Mouse (Mus musculus) MEL (cell line): ENCODE data around the gene E4f1.

Experiments
- CTCF ChIP-seq, 3 experiments: IDR thresholded peaks in 2 of 3; conservative IDR thresholded peaks in 1 of 3; 2 replicates each; pipeline ENCODE4 v1.5.1; 2011 to 2012; ENCODE audit warnings: low read length in 3 of 3, low read depth in 2 of 3, mild to moderate bottlenecking in 2 of 3, improper control_type of control experiment in 1 of 3, inconsistent platforms in 1 of 3, mixed read lengths in 1 of 3, moderate library complexity in 1 of 3; ENCODE audit not compliant: control insufficient read depth in 1 of 3, insufficient read depth in 1 of 3, poor library complexity in 1 of 3, severe bottlenecking in 1 of 3
- MAFK ChIP-seq: IDR thresholded peaks from 2 replicates; pipeline ENCODE4 v1.6.1; 2011; ENCODE audit warnings: low read depth, mild to moderate bottlenecking, low read length, improper control_type of control experiment, borderline replicate concordance

DNA sequence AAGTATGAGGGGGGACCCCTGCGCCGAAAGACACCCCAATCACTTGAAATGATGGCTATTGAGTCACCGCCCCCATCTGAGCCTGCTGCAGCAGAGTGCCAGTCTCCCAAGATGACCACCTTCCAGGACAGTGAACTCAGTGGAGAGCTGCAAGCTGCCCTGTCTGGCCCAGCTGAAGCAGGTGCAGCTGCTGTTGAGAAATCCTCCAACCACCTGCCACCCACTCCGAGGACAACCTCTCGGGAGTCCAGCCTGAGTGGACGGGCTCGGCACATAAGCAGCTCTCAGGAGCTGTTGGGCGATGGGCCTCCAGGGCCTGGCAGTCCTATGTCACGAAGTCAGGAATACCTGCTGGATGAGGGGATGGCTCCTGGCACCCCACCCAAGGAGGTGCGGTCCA, 34.0 kb upstream of the E4f1 start:
- TF ChIP-seq CTCF (IDR thresholded peaks at IDR 0.05 in 2 of 3, conservative IDR thresholded peaks at IDR 0.05 in 1 of 3; ENCODE audit: control insufficient read depth in 1 of 3, insufficient read depth in 1 of 3, low read depth in 2 of 3, low read length in 3 of 3, poor library complexity in 1 of 3, severe bottlenecking in 1 of 3) (no peak), MAFK (no peak)
